Mouse (Mus musculus): ENCODE measurements around the gene Arhgap10. TPM values are rescaled to one million over a fixed set of nuclear protein-coding genes. Genes with fewer than 3 reads are reported as not detected.
A peak's percentile ranks its signal among the peaks of the same experiment; 100 is the strongest.

Gene Arhgap10
- total RNA-seq, 2 experiments from 2014 or later = 15.8 to 20.1 TPM

GRCm38 (mm10) chr8:77422632-77423252, 95.0 kb downstream of the Arhgap10 start:
- no peak for DNase-seq (ENCODE audit: low spot score in 2 of 2)
- intact Hi-C loops (cut with DNase I) = loop anchor here (5.0 kb wide), 1 partner anchor 95 kb away; the partner anchor contains the start of gene Arhgap10

DNA sequence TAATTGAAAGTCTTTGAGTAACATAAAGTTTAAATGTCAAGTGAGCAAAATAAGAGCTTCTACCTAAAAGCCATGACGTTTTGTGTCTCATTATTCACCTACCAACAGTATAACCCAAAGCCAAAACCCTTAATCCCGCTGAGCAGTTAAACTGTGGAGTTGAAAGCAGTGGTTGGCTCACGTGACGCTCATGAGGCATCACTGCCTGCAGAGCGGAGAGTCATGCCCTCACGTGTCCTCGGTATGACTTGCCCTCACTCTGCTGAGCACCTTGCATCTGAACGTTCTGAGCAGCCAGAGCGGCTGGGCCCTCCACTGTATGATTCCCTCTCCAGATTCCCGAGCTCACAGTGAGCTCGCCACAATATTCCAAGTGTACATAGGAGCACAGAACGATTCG, 96.2 kb downstream of the Arhgap10 start:
- no peak for DNase-seq (ENCODE audit: low spot score in 2 of 2)
- intact Hi-C loops (cut with DNase I) = loop anchor here (5.0 kb wide), 1 partner anchor 96 kb away; the partner anchor contains the start of gene Arhgap10

GRCm38 (mm10) chr8:77419731-77420130, 98.0 kb downstream of the Arhgap10 start:
- intact Hi-C loops (cut with DNase I) = loop anchor here (1.0 to 10.0 kb wide), 3 partner anchors 98 to 585 kb away; partner anchors contain the start of gene Arhgap10
- peak; percentile 67 to 85 for DNase-seq (ENCODE audit: low spot score in 2 of 2)

DNA sequence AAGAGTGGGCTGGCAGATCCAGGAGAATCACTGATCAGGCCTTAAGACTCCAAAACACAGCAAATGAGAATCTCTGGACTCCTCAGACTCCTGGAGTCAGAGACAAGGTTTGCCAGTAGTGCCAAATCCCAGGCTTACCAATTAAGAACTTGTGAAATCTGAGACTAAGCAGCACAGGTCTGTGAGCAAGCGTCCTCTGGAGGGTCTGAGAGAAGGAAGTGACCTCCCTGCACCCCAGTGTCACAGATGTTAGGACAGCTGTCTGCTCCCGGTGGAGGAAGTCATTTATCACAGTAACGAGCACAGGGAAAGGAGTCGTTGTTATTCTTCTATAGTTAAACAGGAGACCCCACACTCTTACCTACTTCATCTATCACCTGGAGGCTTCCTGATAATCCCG, 101.0 kb downstream of the Arhgap10 start:
- no peak for DNase-seq (ENCODE audit: low spot score in 2 of 2)
- intact Hi-C loops (cut with DNase I) = loop anchor here (10.0 kb wide), 1 partner anchor 588 kb away; no protein-coding TSS in a partner anchor

DNA sequence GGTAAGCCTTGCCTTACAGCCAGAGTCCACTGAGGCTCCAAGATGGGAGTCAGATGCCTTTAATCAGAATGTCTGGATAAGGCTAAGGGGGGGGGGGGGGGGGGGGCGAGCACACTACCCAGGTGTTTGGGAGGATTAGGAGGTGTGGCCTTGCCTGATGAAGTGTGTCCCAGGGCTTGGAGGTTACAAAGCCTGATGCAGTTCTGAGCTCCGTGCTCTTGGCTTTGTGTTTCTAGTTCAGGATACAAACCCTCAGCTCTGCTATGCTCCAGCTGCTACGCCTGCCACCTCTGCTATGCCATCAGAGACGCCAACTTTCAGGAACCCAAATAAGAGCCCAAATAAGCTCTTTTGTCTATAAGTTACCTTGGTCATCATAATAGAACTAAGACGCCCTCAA, 101.7 kb downstream of the Arhgap10 start:
- no peak for DNase-seq (ENCODE audit: low spot score in 2 of 2)
- intact Hi-C loops (cut with DNase I) = loop anchor here (10.0 kb wide), 1 partner anchor 589 kb away; no protein-coding TSS in a partner anchor

DNA sequence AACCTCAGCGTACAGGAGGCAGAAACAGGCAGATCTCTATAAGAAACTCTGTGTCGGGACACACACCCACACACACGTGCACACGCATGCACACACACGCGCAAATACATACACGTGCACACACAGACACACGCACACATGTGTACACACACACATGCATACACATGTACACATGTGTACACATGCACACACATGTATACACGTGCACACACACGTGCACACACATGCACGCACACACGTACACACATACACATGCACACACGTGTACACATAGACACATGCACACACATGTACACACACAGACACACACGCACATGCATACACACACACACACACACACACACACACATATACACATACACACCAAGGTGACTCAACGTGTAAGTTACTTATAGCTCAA, 106.5 kb downstream of the Arhgap10 start:
- no peak for DNase-seq (ENCODE audit: low spot score in 2 of 2)
- intact Hi-C loops (cut with DNase I) = loop anchor here (10.0 kb wide), 1 partner anchor 594 kb away; no protein-coding TSS in a partner anchor

GRCm38 (mm10) chr8:77410394-77410793, 107.4 kb downstream of the Arhgap10 start:
- intact Hi-C loops (cut with DNase I) = loop anchor here (10.0 kb wide), 1 partner anchor 594 kb away; no protein-coding TSS in a partner anchor
- no peak for DNase-seq (ENCODE audit: low spot score in 2 of 2)

DNA sequence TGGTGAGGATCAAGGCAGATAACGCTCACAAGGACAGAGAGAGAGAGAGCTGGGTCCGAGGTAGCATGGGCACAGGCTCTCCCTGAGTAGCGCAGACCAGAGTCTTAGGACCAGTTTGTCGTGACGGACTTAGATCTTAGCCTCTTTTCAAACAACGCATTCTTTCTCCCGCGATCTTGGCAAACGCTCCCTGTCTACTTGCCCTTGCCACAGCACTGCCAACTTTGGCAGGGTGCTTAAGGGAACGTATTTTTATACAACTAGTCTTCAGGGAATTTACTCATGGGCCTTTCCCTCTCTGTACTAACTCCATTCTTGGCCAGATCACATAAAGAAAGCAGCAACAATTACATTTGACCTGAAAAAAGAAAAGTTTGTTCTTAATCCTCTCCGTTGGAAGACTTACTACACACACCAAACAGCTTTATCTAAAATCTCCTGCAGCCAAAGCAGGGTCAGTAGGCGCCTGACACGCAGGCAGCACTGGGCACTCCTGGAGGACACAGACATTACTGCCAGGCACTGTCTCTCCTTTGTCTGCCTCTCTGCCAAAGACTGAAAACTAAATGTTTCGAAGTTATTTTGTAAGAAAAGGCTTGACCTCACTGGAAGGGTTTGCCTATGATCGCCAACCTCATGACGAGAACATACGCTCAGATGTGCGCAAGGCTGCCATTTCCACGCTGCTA, 109.1 kb downstream of the Arhgap10 start:
- DNase-seq (ENCODE audit: low spot score in 2 of 2) = no peak
- intact Hi-C loops (cut with DNase I) = no loop called here

DNA sequence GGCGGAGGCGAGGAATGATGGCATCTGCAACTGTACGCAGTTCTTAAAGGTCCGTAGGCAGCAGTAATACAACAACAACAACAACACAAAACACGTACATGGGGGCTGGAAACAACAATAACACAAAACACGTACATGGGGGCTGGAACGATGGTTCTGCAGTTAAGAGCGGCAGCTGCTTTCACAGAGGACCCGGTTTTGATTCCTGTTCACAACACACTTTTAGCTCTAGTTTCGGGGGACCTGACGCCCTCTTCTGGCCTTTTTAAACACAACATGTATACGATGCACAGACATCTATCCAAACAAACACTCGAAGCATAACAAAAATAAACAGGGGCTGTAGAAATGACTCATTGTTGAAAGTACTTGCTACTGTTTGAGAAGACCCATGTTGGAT, 110.9 kb downstream of the Arhgap10 start:
- intact Hi-C loops (cut with DNase I) = no loop called here
- no peak for DNase-seq (ENCODE audit: low spot score in 2 of 2)

- intact Hi-C loops (cut with DNase I) = no loop called here
- DNase-seq (ENCODE audit: low spot score in 2 of 2) = no peak
Measured at GRCm38 (mm10) chr8:77406444-77406843, 111.3 kb downstream of the Arhgap10 start.

DNA sequence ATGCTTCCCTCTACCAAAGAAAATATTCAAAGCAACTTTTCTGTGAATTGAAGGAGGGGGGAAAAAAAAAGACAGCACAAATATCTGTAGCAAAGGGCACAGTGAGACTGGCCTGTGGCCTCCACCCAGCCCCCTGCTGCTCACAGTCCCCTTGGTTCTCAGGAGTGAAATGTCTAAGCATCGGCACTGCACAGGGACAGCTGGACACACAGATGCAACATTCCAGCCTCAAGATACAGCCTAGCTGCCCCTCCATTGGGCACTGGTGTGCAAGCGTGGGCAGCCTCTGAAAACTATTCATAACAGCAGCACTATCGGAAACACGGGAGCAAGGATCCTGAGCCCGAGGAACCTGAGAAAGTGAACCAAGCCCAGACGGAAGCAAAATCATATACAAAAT, 113.7 kb downstream of the Arhgap10 start:
- DNase-seq (ENCODE audit: low spot score in 2 of 2) = no peak
- intact Hi-C loops (cut with DNase I) = no loop called here

DNA sequence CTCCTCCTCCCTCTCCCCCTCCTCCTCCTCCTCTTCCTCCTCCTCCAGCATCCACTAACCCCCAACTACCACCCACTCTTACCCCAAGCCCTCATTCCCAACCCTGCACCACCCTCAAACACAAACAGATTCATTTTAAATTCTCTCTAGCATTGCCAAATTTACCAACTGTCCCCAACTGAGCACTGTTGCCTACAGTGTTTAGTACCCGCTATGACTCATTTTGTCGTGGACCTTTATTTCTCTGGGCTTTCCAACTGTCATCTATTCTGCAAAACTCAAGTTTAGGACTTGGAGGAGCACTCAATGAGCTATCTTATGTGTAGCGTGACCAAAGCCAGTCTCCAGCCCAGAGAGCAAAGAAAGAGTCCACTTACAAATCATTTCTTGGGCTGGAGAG, 115.8 kb downstream of the Arhgap10 start:
- no peak for DNase-seq (ENCODE audit: low spot score in 2 of 2)
- intact Hi-C loops (cut with DNase I) = no loop called here

DNA sequence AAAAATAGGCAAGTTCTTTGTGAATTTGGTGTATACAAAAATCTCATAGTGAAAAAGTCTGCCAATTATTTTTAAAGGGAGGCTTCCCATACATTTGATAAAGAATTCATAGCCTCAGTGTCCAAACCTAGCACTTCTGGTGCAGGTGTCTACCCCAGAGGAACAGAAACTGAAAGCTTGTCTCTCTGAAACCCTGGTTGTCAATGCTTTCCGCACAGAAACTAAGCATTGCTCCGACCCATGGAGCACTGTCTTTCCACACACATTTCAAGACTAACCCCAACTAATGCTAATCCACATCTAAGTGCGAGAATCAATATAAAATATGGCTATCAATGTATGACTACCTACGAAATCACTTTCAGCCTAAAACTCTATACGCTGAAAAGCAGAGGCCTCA, 116.6 kb downstream of the Arhgap10 start:
- DNase-seq (ENCODE audit: low spot score in 2 of 2) = no peak
- intact Hi-C loops (cut with DNase I) = no loop called here

GRCm38 (mm10) chr8:77384080-77384479, 133.7 kb downstream of the Arhgap10 start:
- intact Hi-C loops (cut with DNase I) = no loop called here
- no peak for DNase-seq (ENCODE audit: low spot score in 2 of 2)

DNA sequence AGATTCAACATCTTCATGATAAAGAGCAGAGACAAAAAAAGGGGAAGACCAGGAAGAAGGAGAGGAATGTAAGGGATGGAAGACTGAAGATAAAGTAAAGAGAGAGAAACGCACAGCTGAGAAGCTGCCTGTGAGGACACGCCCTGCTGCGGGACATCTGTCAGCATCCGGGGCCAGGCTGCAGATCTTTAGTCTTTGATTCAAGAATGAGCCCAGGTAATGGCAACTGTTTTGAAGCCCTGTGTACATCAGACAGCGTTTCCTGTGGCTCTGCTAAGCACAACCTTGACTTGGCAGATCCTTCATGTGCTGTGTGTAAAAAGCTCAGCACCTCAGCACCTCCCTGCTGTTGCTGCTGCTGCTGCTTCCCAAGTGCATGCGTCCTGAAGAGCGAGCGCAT, 134.1 kb downstream of the Arhgap10 start:
- no peak for DNase-seq (ENCODE audit: low spot score in 2 of 2)
- intact Hi-C loops (cut with DNase I) = no loop called here

DNA sequence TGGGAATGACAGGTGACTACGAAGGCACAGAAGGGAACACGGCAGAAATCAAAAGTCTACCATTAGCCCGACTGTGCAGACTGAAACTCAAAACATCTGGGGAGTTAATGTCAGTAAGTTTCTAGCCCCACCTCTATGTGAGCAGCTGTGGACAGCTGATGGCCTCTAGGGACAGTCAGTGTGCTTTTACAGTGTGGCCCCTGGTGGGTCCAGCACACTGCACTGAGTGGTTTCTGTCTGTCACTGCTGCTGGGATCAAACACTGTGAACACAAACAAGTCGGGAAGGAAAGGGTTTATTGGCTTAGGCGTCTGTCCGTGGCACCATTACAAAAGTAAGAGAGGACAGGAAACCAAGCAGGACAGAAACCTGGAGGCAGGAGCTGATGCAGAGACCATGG, 136.9 kb downstream of the Arhgap10 start:
- intact Hi-C loops (cut with DNase I) = no loop called here
- no peak for DNase-seq (ENCODE audit: low spot score in 2 of 2)

DNA sequence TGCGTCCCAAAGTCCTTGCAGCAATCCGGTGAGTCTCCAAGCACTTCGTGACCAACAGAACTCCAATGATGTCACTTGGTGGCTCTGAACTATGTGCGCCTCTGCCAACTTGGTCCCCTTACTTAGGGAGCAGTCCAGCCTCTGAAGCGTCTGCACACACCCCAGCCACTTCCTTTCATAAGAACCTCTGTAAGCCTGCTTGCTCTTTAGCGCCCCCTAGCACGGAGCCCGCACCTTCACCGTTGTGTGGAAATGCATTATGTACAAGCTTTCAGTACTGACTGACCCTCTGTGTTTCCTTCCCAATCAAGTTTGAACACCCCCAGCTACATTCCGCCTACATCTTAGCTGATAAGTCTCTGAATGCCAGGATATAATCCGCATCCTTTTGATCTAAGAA, 138.5 kb downstream of the Arhgap10 start:
- DNase-seq (ENCODE audit: low spot score in 2 of 2) = no peak

GRCm38 (mm10) chr8:77376451-77376853, 141.3 kb downstream of the Arhgap10 start:
- DNase-seq (ENCODE audit: low spot score in 2 of 2) = peak; percentile 52 to 56
- intact Hi-C loops (cut with DNase I) = no loop called here

More for the DNA sequence above, 138.5 kb downstream of the Arhgap10 start:
- intact Hi-C loops (cut with DNase I) = no loop called here

DNA sequence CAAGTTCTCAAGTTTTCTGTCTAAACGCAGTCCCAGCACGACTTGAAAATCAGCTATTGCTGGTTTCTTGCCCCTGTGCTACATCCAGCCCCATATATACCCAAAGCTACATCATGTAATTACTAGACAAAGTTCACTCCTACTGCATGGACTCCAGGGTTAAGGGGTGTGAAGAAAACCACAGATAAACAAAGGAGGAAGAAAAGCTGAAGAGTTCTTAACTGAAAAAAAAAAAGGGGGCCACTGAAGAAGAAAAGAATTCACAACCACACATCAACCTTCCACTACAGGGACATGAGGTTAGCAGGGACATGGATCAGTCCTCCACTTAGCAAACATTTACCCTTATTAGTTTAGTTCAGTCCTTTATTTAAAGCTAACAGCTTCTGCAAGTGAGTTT, 141.8 kb downstream of the Arhgap10 start:
- intact Hi-C loops (cut with DNase I) = no loop called here
- no peak for DNase-seq (ENCODE audit: low spot score in 2 of 2)

DNA sequence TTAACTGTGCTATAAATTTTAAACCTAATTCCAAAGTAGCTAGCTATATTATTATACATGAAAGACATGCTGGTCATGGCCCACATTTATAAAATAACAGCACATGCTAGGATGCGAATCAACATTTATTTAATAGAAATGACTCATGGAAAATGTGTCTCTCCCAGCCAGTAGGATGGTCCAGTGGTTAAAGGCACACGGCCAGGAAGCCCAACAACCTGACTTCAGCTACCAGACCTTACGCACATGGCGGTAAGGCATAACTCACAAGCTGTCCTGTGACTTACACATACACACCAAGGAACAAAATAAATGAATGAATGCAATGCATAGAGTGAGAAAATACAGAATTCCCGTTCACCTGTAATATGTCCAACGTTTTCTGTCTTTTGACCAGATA, 146.7 kb downstream of the Arhgap10 start:
- intact Hi-C loops (cut with DNase I) = no loop called here
- DNase-seq (ENCODE audit: low spot score in 2 of 2) = no peak

DNA sequence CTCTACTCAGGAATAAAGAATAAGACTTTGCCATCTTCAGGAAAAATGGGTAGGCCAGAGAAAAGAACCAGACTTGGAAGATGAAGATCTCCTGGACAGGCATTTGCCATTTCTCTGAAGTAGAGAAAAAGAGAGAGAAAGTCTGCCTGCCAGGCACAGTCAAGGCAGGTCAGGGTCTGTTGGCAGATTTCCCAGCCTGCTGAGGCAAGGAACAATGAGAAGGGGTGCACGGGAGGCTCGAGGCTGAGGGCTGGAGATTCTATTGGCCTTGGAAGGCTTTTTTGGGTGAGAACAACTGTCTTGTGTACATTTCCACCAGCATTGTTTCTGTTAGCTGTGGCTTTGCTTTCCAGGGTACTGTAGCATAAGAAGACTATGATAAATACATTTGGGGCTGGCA, 147.4 kb downstream of the Arhgap10 start:
- intact Hi-C loops (cut with DNase I) = no loop called here
- no peak for DNase-seq (ENCODE audit: low spot score in 2 of 2)

Data from left cerebral cortex, postnatal 14 days (tissue).